Mouse (Mus musculus) heart, postnatal 36 days (tissue): Measurements from ENCODE around the gene 1700001P01Rik. TPM values are rescaled to one million over a fixed set of nuclear protein-coding genes. Genes with fewer than 3 reads are reported as not detected.

Experiments
- microRNA-seq, 2 experiments: library from miRNA; unstranded; fragments of <30 nt; microRNA quantifications; one replicate each; pipeline ENCODE4 v1.2.0; 2021; ENCODE audit warnings: borderline number of aligned reads in 2 of 2
- total RNA-seq, 2 experiments: library from RNA; stranded (reverse); gene quantifications; 2 replicates each; pipeline ENCODE4 v1.2.3; 2021

Gene 1700001P01Rik
- total RNA-seq, 2 experiments from 2014 or later: not detected

Small RNAs within 50 kb of the gene (microRNA-seq; reads per million reads assigned to microRNA genes)
- gene Mir8102: 0 to 0.67 reads per million in 2 experiments

Other genes with a start within 250 kb of the 1700001P01Rik start
- gene Srcin1, start 199.7 kb downstream of the 1700001P01Rik start, total RNA-seq: under 1 TPM; 0.08 to 0.16 TPM
- 1 to 10 TPM in 1 of 2 experiments, under 1 TPM in 1; 0.95 to 2.4 TPM for gene Epop, start 146.2 kb downstream of the 1700001P01Rik start, total RNA-seq
- 10 to 100 TPM; 67.0 to 68.8 TPM for gene Mllt6, start 112.5 kb downstream of the 1700001P01Rik start, total RNA-seq
- 100 to 1,000 TPM; 146 TPM for gene Cisd3, start 90.1 kb downstream of the 1700001P01Rik start, total RNA-seq
- 1 to 10 TPM; 5.2 to 7.4 TPM for gene Pcgf2, start 75.4 kb downstream of the 1700001P01Rik start, total RNA-seq
- gene Psmb3, start 72.5 kb downstream of the 1700001P01Rik start, total RNA-seq: 100 to 1,000 TPM; 141 to 151 TPM
- 10 to 100 TPM; 20.6 to 21.7 TPM for gene Pip4k2b, start 31.2 kb downstream of the 1700001P01Rik start, total RNA-seq
- gene Cwc25, start 9.4 kb downstream of the 1700001P01Rik start, total RNA-seq: 1 to 10 TPM; 7.5 to 7.9 TPM
- gene Rpl23, start 6.5 kb upstream of the 1700001P01Rik start, total RNA-seq: 100 to 1,000 TPM; 522 TPM
- gene Lasp1, start 23.1 kb upstream of the 1700001P01Rik start, total RNA-seq: 10 to 100 TPM; 37.7 to 40.7 TPM
- 1 to 10 TPM in 1 of 2 experiments, under 1 TPM in 1; 1.00 to 1.4 TPM for gene B230217C12Rik, start 64.9 kb upstream of the 1700001P01Rik start, total RNA-seq
- gene Fbxo47, start 108.2 kb upstream of the 1700001P01Rik start, total RNA-seq: under 1 TPM; 0.35 to 0.69 TPM
- gene Plxdc1, start 210.5 kb upstream of the 1700001P01Rik start, total RNA-seq: 1 to 10 TPM; 5.1 to 6.2 TPM
- under 1 TPM; 0.65 to 0.80 TPM for gene Arl5c, start 220.3 kb upstream of the 1700001P01Rik start, total RNA-seq
- 1 to 10 TPM; 6.1 to 6.2 TPM for gene Cacnb1, start 247.1 kb upstream of the 1700001P01Rik start, total RNA-seq